Mouse (Mus musculus): ENCODE results near the gene Gm14435. TPM values are rescaled to one million over a fixed set of nuclear protein-coding genes. Genes with fewer than 3 reads are reported as not detected.

The Gm14435 gene
- polyA plus RNA-seq (2014; fragmentation: Illumina TruSeq; extraction: RNeasy Lipid Tissue Mini Kit (QIAGEN cat#74804); ENCODE audit: low read depth, low replicate concordance), result 15.2 TPM

DNA sequence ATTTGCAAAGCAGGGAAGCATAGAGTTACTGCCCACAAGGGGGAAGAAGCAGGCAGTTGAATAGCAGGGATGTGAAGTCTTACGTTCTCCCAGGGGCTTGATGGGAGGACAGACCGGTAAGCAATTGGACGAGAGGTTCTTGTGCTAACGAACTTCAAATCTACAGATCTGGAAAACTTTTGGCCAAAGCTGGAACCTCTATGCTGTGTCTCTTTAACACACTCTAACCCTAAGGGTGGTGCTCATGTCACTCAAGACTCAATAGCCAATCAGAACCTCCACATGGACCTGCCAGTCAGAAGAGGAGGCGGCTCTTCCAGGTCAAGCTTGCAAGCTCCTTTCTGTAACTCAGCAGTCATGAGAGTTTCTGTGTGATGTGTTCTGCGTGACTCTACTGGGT is at the start of gene Gm14435:
Gene Gm14435, plus strand, starts transcription at position 301 of the 400 bp plus-strand sequence.

Other genes with a start within 250 kb of the Gm14435 start
- gene 2210418O10Rik, start 197.0 kb upstream of the Gm14435 start, polyA plus RNA-seq (2014; fragmentation: Illumina TruSeq; extraction: RNeasy Lipid Tissue Mini Kit (QIAGEN cat#74804); ENCODE audit: low read depth, low replicate concordance), result 33.2 TPM
- gene Gm11009, start 104.1 kb upstream of the Gm14435 start, polyA plus RNA-seq (2014; fragmentation: Illumina TruSeq; extraction: RNeasy Lipid Tissue Mini Kit (QIAGEN cat#74804); ENCODE audit: low read depth, low replicate concordance), result not detected
- gene Gm14434, start 63.2 kb downstream of the Gm14435 start, polyA plus RNA-seq (2014; fragmentation: Illumina TruSeq; extraction: RNeasy Lipid Tissue Mini Kit (QIAGEN cat#74804); ENCODE audit: low read depth, low replicate concordance), result 7.8 TPM
- gene Zfp967, start 97.5 kb downstream of the Gm14435 start, polyA plus RNA-seq (2014; fragmentation: Illumina TruSeq; extraction: RNeasy Lipid Tissue Mini Kit (QIAGEN cat#74804); ENCODE audit: low read depth, low replicate concordance), result not detected
- 14.3 TPM for gene Gm14308, start 212.8 kb downstream of the Gm14435 start, polyA plus RNA-seq (2014; fragmentation: Illumina TruSeq; extraction: RNeasy Lipid Tissue Mini Kit (QIAGEN cat#74804); ENCODE audit: low read depth, low replicate concordance)
- 66.7 TPM for gene Zfp973, start 246.9 kb downstream of the Gm14435 start, polyA plus RNA-seq (2014; fragmentation: Illumina TruSeq; extraction: RNeasy Lipid Tissue Mini Kit (QIAGEN cat#74804); ENCODE audit: low read depth, low replicate concordance)